Mouse (Mus musculus): ENCODE data around the gene Drap1.
A peak's percentile ranks its signal among the peaks of the same experiment; 100 is the strongest.

The Drap1 gene

DNA sequence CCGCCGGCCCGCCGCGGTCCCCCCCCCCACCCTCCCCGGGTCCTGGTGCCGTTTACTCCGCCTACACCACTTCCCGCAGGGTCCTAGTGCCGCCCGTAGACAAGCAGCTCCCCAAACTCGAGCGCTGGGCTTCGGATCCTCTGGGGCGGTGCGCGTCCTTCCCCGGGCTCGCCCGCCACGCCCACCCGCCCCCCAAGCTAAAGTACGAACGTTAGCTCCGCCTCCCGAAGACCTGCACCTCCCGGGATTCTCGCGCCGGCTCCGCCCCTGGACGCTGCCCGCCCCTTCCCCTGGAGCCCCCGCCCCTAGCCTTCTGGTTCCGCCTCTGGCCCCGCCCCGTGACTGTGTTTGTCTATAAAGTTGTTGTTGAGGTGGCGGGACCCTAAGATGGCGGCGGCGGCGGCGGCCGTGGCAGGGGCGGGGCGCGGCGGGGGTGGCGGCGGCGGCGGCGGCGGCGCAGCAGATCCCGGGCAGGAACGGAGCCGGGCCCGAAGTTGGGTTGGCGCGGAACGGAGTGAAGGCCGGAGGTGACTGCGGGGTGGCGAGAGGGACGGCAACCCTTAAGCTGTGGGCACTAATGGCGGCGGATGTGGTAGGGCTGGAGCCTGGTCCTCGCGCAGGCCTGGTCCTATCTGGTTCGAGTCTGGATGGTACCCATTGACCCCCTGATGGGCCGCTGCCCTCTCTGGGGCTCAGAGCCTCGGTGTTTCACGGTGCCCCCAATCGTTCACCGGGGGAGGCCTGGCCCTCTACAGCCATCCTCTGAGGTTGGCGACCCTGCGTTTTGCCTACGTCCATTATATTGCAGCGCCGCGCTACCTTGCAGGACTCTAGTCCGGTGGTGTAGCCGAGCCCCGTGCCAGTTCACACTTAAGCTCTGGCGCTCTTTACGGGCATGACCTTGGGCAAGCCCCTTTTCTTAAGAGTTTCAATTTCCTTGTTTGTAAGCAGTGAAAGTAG is at the start of gene Drap1, which contains the start of gene AI837181:
Gene Drap1, minus strand, starts transcription at position 198 of the 960 bp plus-strand sequence.
Gene AI837181, plus strand, starts transcription at position 363 of the 960 bp plus-strand sequence.
- peak; percentile 81 to 87 for DNase-seq (ENCODE audit: low spot score in 2 of 2)

DNA sequence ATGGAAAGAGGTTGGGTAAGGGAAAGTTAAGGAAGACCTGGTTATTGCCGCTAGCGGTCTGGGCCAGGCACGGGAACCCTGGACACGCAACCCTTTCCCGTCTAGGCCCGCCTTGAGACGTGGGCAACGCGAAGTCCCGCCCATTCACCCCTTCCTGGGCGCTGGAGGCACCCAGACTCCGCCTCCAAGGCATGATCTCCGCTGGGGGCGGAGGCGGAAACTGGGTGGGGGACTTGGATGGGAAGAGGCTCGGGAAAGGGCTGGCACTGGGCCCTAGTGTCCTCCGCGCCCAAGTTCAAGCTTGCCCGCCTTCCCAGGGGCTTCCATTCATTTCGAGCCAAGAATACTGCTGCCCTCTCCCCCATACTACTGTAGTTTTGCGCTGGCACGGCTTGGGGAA is 48.9 kb upstream of the Drap1 start, which contains the start of gene Efemp2:
Gene Efemp2, plus strand, starts transcription at position 235 of the 400 bp plus-strand sequence.
- DNase-seq (ENCODE audit: low spot score in 2 of 2): peak in 1 of 2 experiments; percentile 57

DNA sequence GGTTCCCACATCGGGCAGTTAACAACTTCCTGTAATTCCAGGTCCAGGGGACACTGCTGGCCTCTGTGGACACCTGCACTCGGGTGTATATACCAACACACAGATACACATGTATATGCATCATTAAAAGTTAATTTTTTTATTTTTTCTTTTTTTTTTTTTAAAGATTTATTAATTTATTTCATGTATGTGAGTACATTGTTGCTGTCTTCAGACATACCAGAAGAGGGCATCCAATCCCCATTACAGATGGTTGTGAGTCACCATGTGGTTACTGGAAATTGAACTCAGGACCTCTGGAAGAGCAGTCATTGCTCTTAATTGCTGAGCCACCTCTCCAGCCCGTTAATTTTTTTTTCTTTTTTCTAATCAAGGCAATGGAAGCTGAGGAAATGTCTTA is 48.1 kb upstream of the Drap1 start:
- no peak for DNase-seq (ENCODE audit: low spot score in 2 of 2)

DNA sequence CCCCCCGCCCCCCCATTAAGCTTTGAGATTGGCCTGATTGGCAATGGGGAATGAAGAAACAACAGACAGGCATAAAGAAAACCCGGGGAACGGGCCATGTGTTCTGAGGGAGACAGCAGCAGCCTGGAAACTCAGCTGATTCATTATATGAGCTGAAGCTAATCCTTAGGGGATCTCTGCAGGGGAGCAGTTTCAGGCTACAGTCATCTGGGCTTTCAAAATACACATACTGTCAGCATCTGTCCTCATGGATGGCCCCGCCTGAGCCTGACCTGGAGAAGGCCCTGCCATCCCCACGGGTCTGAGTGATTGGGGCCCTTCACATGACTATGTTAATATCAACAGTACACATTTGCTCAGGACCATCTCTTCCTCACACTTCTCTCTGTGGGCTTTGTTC is 47.1 kb upstream of the Drap1 start:
- no peak for DNase-seq (ENCODE audit: low spot score in 2 of 2)

DNA sequence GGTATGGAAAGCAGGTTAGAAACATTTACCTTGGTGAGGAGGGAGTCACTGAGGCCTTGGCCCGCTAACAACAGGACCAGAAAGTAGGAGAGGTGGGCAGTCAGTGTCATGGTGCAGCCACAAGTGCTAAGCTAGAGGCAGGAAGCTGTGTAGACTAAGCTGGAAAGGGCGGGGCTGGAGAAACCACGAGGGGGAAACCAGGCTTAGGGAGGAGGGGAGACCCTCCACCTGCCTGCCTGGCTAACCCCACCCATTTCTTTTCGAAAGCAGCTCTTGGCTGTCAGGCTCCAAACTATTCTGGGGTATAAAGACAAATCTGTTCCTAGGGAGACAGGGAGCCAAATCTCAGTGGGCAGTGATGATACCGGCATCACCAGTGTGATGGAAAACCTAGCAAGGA is 43.6 kb upstream of the Drap1 start, which contains the start of gene Ctsw:
Gene Ctsw, minus strand, starts transcription at position 134 of the 400 bp plus-strand sequence.
- no peak for DNase-seq (ENCODE audit: low spot score in 2 of 2)

DNA sequence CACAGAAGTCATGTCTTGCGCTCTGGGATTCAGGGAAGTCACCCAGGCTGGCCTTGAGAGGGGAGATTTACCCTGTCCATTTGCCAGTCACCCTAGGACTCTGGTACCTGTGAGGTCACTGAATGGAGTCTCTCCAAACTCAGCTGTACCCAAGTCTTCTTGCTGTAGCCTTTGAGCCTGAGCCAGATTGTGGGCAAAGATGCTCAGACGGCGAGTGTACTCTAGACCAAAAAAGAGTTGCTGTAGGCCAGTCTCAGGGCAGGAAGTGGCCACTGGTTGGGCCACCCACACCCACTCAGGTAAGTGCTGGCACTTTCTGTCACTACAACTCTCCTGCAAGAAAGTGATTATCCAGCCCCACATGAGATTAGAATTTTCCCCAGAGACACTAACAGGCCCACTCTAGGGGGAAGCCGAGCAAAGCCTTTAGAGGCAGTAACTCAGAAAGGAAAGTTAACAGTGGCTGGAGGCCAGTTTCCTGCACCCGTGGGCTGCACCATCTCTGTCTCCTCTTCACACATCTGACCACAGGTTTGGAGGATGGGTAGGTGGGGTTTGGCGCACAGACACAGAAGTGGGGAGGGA is 42.2 kb upstream of the Drap1 start:
- DNase-seq (ENCODE audit: low spot score in 2 of 2): no peak

DNA sequence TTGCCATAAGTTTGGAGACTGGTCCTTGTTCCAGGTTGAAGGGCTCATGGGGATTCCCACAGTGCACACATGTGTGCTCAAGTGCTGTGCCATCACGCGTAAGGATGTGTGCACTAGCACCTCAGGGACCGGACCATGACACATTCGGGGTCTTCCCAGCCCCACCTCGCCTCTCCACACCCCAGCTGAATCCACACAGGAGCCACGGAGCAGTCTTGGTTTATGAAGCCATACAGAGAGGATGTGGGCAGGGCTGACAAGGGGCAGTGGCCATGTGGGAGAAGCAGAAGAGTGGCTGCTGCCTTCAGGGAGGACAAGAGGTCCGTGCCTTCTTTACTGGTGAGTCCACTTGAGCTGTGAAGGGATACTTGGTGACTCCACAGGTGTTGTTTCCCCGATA is 40.3 kb upstream of the Drap1 start:
- DNase-seq (ENCODE audit: low spot score in 2 of 2): no peak

DNA sequence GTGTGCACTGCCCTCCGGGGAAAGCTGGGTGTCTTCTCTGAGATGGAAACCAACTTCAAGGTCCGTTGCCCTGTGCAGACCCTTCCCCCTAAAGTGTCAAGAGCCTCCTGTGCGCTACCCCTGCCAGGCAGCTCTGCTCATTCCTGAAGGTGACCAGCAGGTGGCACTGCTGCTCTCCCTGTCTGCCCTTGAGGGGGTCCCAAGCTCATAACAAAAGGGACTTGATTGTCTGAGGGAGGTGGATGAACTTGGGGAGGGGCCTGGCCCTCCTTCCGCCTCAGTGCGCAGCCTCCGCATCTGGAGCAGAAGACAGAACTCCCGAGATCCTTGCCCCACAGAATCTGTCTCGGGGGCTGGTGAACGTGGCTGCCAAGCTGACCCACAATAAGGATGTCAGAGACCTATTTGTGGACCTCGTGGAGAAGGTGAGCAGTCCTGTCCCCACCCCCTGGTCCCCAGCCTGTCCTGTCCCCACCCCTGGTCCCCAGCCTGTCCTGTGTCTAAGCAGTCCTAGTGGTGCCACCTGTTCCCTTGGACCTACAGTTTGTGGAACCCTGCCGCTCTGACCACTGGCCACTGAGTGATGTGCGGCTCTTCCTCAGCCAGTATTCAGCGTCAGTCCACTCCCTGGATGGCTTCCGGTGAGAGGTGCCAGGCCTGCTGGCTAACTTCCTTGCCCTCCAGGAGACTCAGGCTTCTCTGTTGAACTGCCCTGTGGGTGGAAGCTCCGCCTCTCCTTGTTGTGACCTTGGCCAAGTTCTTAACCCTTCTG is 39.2 kb upstream of the Drap1 start:
- DNase-seq (ENCODE audit: low spot score in 2 of 2): no peak

DNA sequence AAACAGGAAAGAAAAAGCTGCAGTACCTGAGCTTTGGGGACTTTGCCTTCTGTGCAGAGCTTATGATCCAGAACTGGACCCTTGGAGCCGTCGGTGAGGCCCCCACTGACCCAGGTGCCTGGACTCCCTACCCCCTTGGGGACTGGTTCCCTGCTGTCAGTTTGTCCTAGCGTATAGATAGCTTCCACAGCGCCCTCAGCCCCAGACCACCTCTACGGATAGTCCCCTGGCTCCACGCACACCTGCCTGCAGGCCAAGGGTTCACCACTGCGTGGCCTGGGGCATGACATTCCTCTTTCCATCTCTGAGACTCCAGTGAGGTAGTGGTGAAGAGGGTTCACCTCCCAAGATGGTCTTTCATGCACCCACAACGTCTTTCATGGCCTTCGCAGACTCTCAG is 38.4 kb upstream of the Drap1 start:
- DNase-seq (ENCODE audit: low spot score in 2 of 2): no peak

DNA sequence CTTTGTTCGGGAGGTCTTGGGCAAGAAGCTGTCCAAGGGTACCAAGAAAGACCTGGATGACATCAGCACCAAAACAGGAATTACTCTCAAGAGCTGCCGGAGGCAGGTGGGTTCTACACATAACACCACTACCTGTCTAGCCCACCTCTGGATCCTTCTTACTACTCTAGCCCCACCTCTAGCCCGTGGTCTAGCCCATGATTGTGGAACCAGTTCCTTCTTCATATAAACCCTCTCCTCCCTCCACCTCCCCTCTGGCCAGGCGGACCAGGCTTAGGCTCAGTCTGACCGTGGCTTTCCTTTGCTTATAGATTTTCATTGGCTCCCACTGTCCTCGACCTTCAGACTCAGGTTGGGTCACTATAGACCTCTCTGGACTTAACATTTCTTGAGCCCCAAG is 36.6 kb upstream of the Drap1 start:
- no peak for DNase-seq (ENCODE audit: low spot score in 2 of 2)

DNA sequence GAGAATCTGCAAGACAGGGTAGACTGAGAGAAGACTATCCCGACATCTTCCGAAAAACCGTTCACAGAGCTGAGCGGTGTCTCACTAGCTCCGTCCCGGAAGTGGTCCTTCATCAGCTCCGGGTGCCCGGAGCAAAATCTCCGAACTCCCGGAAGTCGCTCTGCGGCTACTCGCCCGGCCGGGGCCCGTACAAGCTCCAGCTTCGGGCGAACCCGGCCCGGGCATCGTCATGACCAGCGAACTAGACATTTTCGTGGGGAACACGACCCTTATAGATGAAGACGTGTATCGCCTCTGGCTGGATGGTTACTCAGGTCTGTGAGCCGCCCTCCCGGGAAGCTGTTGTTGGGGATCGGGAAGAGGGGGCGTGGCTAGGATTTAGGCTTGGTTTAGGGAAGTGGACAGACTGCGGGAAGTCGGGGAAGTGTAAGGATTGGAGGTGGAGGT is 35.7 kb upstream of the Drap1 start, which contains the start of gene Fibp:
Gene Fibp, plus strand, starts transcription at position 151 of the 447 bp plus-strand sequence.
- DNase-seq (ENCODE audit: low spot score in 2 of 2): peak; percentile 77 to 83

DNA sequence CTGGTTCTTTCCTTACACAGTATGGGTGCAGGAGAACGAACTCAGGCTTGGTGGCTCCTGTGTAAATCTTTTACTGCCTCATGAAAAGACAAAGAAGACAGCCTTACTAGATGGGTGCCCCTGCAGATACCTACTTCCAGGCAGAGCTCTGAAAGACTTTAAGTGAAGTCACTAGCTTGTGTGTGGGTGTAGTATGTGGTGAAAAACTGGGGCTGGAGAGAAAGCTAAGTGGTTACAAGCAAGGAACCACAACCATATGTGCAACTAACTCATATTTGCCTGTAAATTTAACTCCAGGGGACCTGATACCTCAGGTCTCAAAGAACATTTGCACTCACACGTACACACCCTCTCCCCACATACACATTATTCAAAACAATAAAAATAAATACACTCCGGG is 35.1 kb upstream of the Drap1 start:
- DNase-seq (ENCODE audit: low spot score in 2 of 2): no peak

DNA sequence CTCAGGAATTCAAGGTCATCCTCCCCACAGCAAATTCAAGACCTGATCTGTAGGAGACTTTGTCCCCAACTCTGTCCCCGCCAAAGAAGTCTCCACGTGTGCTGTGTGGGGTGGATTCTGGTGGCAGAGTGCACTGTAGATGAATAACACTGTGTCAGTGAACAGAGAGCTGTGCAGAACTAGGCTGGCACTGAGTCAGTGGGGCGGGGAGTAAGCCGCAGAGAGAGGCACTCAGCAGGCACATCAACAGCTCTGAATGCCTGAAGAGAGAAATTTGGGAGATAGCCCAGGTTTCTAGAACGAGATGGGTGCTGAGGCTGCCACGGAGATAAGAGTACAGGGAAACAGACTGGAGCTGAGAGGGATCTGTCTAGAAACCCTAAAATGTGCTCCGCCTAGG is 34.2 kb upstream of the Drap1 start:
- no peak for DNase-seq (ENCODE audit: low spot score in 2 of 2)

DNA sequence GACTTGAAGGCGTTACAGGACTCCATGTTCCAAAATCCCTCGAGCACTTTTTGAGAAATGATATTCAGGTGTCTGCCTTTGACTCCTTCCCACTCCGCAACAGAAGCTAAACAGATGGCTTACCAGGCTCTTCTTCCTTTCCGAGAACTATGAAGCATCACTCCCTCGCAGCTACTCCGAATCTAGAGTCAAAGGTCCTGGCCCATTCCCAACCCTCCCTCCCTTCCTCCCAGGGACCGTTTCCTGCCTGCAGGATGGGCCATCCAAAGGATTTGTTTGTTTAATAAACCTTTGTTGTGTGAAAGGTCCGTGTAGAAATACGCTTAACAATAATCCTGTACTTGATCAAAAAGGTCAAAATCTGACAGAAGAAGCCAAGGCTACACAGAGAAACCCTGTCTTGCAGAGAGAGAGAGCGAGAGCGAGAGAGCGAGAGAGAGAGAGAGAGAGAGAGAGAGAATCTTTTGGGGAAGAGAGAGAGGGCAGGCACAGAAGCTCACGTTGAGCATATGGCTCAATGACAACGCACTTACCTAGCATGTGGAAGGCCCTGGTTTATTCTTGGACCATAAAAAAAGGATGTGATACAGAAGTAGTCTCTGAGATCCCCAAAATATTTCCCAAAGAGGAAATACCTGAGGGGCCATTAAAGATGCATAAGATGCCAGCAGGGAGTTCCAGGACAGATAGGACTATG is 33.1 kb upstream of the Drap1 start, which contains the start of gene Ccdc85b:
Gene Ccdc85b, minus strand, starts transcription at position 149 of the 697 bp plus-strand sequence.
- DNase-seq (ENCODE audit: low spot score in 2 of 2): no peak

DNA sequence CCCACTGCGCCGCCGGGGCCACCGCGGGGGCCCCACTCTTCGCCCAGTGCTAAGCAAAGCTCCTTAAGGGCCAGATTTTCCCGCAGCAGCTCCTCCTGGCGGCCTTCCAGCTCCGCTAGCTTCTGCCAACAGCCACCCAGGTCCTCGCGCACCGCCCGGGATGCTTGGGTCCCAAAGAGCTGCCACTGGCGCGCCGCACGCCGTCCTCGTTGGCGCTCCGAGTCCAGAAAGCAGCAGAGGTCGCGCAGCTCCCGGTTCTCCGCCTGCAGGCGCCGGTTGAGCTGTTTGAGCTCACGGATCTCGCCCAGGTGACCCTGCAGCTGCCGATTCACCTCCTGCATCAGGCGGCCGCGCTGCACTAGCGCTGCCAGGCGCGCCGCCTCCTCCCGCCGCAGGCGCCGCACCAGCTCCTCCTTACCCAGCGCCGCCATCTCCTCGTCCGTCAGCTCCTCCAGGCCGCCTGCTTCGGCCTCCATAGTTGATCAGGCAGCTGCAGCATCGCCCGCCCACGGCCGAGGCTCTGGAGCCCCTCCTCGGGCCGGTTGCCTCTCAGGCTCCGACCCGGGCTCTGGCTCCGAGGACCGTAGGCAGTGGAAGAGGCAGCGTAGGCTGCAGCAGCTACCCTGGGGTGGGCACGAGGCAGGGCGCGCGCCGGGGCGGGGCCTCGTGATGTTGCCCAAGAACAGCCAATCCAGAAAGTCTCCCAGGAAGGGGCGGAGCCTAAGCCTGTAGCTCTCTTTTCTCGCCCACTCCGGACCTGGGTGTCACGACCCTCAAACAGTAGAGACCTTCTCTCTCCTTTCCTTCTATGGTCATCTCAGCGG is 32.4 kb upstream of the Drap1 start:
- DNase-seq (ENCODE audit: low spot score in 2 of 2): peak; percentile 94 to 96

DNA sequence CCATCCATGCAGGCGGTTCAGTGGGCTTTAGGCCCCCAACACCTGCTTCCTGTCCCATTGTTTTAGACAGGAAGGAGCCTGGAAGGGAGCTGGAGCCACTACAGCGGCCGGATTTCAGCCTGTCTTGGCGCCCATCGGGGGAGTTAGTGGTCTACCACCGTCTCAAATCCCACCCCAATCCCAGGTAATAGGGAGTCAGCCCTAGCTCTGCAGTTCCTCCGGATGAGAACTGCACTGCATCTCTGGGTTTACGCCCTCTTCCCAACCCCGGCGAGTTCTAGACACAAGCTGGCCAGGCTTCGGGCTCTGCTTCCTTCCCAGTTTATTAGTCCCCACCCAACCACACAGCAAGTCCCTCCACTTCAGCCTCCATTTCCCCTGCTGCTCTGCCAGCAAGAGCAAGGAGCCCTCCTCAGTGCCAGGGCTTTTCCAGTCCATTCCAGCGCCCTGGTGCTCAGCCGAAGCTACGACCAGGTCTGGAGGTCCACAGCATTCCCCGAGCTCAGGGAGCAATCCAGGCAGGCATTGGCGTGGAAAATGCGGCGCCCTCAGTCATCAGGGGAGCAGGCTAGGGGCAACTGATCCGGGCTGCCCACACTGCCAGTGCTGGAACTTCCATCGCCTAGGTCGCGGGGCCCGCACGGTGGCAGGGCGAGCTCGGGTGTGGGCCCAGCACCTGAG is 31.6 kb upstream of the Drap1 start:
- no peak for DNase-seq (ENCODE audit: low spot score in 2 of 2)

DNA sequence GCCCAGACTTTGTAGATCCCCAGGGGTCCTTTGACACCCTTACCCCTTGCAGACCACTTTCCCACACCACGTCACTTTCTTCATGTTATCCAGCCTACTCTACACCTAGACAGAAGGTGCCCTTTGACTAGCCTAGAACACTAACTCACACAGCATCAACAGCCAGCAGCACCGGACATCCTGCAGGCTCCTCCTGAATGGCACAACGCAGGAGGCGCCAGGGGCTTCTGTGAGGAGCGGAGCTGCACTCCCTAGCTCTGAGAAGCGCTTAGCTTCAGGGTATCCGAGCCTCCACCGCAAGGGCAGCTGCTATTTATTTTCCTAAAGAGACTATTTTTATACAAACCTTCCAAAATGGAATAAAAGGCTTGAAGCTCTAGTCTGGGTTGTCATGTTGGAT is 30.8 kb upstream of the Drap1 start:
- no peak for DNase-seq (ENCODE audit: low spot score in 2 of 2)

DNA sequence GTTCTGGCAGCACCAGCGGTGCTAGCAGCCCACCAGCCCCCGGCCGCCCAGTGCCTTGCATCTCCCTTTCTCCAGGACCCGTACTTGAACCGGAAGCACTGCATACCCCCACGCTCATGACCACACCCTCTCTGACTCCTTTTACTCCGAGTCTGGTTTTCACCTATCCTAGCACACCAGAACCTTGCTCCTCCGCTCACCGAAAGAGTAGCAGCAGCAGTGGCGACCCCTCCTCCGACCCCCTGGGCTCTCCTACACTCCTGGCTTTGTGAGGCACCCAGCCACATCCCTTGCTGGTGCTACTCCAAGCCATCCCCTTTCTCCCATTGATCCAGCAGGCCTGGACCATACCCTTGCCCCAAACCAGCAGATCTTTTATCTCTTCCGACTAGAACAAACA is 30.3 kb upstream of the Drap1 start:
- no peak for DNase-seq (ENCODE audit: low spot score in 2 of 2)

DNA sequence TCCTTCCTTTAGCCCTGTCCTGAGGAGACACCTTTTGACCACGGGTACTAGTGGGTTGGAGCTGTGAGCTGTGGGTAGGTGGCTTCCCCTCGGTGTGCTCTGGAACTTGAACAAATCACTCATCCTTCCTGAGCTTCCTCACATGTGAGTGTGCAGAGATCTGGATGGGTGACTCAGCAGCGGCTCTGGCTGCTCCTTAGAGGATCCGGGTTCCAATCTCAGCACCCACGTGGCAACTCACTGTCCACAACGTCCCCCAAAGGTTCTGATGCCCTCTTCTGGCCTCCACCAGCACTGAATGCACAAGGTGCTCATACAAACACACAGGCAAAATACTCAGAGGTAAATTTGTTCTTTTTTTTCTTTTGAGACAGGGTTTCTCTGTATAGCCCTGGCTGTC is 27.0 kb upstream of the Drap1 start:
- no peak for DNase-seq (ENCODE audit: low spot score in 2 of 2)

DNA sequence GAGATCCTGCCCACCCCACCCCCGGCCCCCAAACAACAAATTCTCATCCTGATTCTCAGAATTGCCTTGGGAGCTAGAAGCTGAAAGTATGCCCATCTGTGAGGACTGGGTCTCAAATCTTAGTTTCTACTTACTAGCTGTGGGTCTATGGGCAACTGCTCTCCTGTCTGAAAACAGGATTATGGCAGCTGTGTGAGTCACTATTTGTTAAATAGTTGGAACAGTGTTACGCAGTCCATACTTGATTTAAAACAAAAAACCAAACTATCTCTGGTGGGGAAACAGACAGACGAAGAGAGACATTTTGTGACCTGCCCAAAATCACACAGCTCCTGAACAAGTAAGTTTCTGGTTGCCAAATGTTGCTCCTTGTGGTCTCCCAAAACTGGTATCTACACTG is 24.9 kb upstream of the Drap1 start:
- DNase-seq (ENCODE audit: low spot score in 2 of 2): no peak

Measured in frontal cortex, postnatal 14 days (tissue).